Mouse (Mus musculus) NIH3T3 (cell line): ENCODE measurements around the gene Psmd5.
"Not testable (repeated sequence)": the region's sequence is repeated elsewhere in the genome, so short reads cannot be mapped to it uniquely, and the experiment has no call there.

ENCODE experiments used
- DNase-seq: peaks from one replicate; pipeline ENCODE4 v3.0.0-alpha.2; 2012; ENCODE audit warnings: low read depth

Gene Psmd5

DNA sequence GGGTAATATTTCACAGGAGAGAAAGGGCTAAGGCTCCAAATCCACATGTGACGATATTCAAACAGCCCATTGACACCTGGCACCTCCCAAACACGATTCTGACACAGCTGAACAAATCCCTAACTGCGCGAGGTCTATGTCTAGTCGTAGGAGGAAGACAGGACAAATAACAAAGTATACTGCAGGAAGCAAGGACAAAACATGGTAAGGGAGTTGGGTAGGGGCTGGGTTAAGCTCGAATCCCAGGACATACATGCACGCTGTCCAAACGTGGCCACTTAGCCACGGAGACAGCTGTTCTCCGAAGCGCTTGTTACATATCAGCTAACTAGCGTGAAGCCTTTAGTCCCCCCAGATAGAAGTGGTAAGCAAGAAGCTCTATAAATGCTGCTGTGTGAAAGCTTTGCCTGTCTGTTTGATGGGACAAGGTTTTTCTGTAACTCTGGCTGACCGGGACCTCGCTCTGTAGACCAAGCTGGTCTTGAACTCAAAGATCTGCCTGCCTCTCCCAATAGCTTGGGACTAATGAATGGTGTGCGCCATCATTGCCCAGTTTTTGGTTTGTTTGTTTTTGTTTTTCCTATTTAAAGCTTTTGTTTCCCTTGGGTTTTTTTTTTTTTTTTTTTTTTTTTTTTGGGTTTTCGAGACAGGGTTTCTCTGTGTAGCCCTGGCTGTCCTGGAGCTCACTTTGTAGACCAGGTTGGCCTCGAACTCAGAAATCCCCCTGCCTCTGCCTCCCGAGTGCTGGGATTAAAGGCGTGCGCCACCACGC, 48.1 kb downstream of the Psmd5 start:
- peak; percentile 14 for DNase-seq

DNA sequence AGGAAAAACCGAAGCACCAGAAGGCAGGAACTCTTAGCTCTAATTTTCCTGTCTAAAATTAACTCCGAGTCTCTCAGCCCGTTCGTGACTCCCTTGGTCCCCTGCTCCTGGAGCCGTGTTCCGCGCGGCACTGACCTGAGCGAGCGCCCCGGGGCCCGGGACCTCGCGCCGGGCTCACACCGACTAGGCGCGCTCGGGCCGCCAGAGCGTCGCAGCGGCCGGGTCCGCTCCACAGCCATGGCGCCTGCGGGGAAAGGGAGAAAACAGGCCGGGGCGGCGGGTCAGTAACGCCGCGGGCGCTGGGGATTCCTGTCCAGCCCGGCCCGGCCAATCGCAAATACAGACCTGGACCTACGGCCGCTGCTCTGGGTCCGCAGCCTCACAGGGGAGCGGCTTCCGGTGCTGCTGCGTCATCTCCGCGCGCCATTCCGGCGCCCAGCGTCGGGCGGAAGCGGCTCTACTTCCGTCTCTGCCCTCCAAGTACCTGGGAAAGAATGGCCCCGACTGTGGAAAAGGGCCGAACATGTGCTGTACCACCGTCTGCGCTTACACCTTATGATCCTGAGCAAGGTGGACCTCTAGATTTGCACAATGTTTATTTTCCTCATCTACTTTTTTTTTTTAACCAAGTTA, 48.8 kb downstream of the Psmd5 start, which contains the start of gene Fbxw2:
Fbxw2 (minus strand) TSS at position 485 of the 633 bp plus-strand sequence.
- DNase-seq: peak; percentile 96

DNA sequence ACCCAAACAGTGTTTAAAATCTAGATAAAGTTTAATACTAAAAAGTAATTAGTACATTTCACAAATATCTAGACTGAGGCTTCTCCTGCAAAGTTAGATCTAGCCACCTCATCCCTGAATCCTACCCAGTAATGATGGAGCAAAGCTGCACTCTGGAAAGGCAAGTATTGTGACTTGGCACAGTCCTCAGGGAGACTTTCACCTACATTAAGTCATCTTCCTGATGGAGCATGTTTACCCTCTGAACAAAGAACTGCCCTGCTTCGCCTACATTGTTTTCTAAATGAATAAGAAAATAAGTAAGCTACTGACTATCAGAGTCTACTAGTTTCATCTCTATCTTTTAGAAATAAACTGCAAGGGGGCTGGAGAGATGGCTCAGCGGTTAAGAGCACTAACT, 56.3 kb downstream of the Psmd5 start:
- DNase-seq: no peak

DNA sequence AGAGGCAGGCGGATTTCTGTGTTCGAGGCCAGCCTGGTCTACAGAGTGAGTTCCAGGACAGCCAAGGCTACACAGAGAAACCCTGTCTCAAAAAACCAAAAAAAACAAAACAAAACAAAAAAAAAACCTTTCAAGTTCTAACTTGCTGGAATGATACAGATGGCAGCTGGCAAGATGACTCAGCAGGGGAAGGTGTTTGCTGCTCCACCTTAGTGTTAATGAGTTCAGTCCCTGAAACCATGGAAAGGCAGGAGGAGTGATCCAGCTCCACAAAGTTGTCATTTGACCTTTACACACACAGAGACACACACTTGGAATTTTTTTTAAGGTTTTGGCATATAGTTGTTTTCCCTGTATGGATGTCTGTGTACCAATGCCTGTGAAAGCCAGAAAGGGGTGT, 58.9 kb downstream of the Psmd5 start:
- DNase-seq: not testable (repeated sequence)

DNA sequence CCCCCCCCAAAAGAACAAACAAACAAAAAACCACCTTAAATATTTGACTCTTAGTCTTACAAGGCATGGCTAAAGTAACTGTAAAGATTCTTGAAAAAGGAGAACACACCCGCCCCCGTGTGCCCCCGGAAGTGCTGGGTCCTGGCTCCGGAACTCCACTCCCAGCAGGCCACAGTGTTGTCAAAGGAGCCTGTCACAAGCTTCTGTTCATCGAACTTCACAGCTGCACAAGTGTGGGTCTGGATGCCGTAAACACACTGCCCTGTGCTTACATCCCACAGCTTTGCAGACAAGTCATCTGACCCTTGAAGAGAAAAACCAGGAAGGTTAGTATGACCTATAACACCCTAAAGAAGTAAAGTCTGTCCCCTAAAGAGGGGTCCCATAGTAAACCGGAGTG, 62.1 kb downstream of the Psmd5 start:
- no peak for DNase-seq

DNA sequence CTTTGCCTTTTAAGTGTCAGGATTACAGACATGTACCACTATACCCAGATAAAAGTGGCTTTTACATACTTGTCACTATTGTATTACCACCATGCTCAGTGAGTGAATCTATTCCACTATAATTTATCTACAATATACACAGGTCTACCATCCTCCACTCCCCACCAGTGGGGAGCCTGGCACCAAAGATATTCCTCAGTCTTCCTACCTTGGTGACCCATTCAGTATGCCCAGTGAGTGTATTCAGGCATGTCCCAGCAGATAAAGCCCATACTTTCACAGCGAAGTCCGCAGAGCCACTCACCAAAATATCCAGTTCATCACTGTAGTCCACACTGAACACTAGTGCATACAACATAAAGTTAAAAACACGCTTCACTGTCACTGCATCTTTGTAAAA, 64.0 kb downstream of the Psmd5 start:
- no peak for DNase-seq

DNA sequence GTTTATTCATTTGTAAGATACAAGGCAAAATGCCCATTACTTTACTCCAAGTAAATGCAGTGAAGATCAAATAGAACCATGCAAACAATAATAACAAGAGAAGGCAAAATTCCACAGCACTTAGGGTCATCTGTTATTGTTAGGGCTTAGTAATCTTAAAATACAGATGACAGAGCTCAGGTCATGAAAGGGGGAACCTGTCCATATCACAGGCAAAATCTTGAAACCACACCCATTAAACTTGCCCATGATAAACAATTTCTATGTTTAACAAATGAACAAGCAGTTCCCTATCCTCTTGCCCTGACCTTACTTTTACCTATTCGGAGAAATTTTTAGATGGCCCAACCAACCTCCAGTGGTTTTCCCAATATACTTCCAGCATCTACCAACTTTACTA, 65.2 kb downstream of the Psmd5 start:
- no peak for DNase-seq

DNA sequence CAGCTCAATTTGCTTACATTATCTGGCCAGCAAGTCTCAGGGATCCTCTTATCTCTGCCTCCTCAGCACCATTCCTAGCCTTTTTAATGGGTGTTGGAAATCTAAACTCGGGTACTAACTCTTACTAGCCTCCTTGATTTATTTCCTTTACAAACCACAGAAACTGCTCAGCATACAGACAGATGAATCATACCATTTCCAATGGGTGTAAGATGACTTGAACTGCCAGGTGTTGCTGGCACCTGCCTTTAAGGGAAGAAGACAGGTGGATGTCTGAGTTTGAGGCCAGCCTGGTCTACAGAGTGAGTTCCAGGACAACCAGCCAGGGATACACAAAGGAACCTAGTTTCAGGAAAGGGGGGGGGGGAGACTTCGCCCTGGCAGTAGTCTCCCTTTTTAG, 66.7 kb downstream of the Psmd5 start:
- no peak for DNase-seq

DNA sequence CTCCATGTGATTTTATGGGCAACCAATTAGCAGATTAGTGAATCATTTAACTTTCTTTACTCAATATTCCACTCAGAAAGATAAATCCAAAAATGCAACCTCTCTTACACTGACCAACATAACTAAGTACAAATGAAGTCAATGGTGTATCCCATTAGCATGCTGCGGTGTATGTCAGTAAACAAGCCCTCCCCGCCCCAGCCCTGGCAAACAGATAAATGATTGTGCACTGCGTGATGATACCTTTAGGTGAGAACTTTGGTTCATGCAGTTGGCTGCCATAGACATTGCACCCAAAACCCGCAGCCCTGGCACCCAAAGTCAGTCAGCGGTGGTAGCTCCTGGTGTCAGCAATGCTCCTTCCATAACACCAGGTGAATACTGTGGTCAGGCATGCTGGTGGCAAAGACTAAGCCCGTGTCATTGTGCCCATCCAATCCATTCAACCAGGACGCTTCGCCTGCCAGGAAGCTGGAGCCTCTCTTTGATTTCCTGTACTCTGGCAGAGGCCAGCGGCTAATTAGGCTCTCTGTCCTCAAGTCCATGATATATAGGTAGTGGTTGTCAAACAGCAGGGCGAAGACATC, 69.3 kb downstream of the Psmd5 start:
- DNase-seq: no peak

DNA sequence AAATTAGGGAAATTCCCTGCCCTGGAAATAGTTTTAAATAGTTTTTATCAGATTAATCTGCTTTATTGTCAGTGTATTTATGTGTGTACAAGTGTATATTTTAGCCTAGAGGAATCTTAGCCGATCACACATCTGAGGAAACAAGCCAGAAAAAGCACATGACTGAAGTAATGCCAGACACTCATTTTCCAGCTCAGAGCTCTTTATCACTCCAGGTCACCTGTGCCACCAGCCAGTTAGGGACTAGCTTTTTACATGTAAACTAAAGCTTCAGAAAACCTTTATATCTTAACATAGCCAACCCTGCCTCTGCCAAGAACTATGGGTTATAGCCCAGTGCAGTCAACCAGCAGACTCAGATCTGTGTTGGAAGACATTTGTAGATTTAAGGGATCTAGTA, 70.0 kb downstream of the Psmd5 start:
- DNase-seq: no peak

DNA sequence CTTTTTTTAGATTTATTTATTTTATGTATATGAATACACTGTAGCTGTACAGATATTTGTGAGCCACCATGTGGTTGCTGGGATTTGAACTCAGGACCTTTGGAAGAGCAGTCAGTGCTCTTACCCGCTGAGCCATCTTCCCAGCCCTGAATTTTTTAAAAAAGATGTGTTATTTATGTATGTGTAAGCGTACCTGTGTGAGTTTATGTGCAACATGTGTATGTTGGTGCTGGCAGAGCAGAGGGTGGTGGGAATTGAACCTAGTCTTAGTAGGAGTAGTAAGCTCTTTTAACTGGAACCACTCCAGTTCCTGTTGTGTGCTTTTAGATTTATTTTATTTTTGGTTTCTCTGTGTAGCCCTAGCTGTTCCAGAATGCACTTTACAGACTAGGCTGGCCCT, 70.6 kb downstream of the Psmd5 start:
- DNase-seq: no peak

DNA sequence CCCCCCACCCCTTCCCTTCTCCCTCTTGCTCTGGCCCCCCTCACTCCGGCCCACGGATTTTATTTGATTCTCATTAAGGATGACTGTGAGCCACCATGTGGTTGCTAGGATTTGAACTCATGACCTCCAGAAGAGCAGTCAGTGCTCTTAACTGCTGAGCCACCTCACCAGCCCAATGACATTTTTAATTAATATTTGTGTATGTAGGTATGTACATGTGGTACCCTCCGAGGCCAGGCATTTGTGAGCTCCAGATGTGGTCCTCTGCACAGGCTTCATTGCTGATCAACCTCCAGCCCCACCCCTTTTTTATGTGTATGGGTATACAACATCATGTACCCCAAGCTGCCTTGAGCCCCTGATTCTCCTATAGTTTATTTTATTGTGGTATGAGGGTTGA, 71.0 kb downstream of the Psmd5 start:
- no peak for DNase-seq

DNA sequence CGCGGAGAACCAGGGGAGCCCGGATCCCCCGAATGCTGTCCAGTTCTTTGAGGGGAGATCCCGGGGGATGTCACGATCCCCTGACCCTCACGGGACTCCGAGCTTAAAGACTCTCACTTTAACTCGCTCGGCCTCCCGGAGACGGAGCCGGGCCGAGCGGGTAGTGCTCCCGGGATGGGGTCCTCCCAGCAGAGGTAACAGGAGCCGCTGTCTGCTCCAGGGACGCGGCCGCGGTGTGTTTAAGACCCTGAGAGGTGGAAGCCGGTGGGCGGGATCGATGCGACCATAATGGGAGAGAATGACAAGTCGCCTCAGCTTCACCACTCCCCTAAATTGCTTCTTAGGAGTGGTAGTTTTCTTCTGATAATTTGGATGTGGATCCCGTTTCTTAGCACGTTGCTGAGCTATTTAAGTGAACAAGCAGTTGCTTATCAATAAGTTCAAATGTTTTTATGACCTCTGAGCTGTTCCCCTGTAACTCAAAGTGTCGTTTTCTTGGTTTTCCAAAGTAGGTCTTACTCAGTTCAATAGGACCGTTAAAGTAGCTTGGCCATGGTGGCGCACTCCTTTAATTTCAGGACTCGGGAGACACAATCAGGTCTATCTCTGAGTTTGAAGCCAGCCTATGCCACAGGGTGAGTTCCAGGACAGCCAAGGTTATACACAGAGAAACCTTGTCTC, 72.1 kb downstream of the Psmd5 start:
- peak; percentile 54 for DNase-seq

DNA sequence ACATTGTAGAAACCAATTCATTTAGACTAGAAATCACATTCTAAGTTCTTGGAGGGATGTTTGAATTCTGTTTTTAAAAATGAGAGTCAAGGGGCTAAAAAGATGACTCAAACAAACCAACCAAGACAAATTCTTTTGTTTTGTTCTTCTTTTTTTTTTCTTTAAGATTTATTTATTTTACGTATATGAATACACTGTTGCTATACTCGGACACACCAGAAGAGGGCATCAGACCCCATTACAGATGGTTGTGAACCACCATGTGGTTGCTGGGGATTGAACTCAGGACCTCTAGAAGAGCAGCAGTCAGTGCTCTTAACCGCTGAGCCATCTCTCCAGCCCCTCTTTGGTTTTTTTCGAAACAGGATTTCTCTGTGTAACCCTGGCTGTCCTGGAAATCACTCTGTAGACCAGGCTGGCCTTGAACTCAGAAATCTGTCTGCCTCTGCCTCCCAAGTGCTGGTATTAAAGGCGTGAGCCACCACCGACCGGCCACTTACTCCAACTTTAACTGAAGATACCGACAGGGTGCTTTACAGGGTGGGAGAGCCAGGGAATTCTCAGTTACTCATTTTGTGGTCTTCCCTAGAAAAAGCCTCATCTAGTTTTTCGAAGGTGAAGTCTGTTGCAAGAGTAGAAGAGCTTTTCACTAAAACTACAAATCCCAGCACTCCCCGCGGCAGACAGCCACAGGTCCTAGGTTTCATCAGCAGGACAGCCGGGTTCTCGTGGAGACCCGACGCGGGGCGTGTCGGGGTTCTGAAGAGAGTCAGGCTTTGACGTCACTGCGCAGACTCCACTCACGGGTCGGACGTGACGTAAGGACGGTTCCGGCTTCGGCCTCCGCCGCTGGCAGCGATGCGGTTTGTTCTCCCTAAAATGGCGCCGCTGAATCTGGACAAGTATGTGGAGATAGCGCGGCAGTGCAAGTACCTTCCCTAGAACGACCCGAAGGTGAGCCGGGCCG, 73.0 kb downstream of the Psmd5 start:
- peak; percentile 100 for DNase-seq

DNA sequence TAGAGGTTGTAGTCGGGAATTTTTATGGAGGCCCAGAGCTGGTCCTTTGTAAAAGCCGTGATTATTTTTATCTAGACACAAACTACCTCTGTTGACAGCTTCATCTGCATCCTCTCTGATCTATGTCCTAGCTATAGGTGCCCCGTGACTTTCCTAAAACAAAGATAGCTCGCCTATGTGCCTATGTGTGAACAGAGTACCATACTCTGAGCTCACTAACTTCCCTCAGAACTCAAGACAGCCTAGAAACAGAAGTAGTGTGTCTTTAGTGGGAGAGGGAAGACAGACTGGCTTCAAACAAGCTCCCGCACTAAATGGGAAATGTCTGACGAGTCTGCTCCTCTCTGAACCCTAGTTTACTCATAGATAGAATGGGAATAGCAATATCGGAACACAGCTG, 74.4 kb downstream of the Psmd5 start:
- no peak for DNase-seq
